Mouse (Mus musculus) cortical plate, adult 2 months (tissue): ENCODE measurements at regions not wholly inside any gene's neighbourhood (a gene's known extent, or its start where the extent isn't known, plus 50 kb on each side); places are given as distances from the start of the nearest gene placed in this dataset.

ENCODE experiments used
- CTCF ChIP-seq: fragments of 200-500 bp; IDR thresholded peaks from 2 replicates; pipeline ENCODE4 v1.5.1; 2011; ENCODE audit warnings: mild to moderate bottlenecking, control low read depth, low read length; ENCODE audit not compliant: insufficient read depth; ENCODE audit errors: extremely low read depth
- POLR2A ChIP-seq: fragments of 200-500 bp; IDR thresholded peaks from 2 replicates; pipeline ENCODE4 v1.6.1; 2011; ENCODE audit warnings: mild to moderate bottlenecking, low read length, control low read depth; ENCODE audit not compliant: insufficient read depth; ENCODE audit errors: extremely low read depth

- no peak for TF ChIP-seq POLR2A
- no peak for TF ChIP-seq CTCF
These were observed 138.7 kb upstream of the Sox4 start for GRCm38 (mm10) chr13:29092166-29092565.
